Mouse (Mus musculus): ENCODE data around the gene Gnb4. TPM values are rescaled to one million over a fixed set of nuclear protein-coding genes. Genes with fewer than 3 reads are reported as not detected.

The Gnb4 gene
- total and polyA plus RNA-seq, 3 experiments: 11.8 to 63.2 (median 24.9) TPM

- peak; percentile 30 for DNase-seq
These were observed 1.6 kb downstream of the Gnb4 start for GRCm38 (mm10) chr3:32614786-32615185.

GRCm38 (mm10) chr3:32611606-32612170 lies 4.7 kb downstream of the Gnb4 start:
- no peak for DNase-seq

GRCm38 (mm10) chr3:32610560-32610959 lies 5.8 kb downstream of the Gnb4 start:
- peak; percentile 73 for DNase-seq

GRCm38 (mm10) chr3:32609233-32609632 lies 7.2 kb downstream of the Gnb4 start:
- no peak for DNase-seq

- peak; percentile 50 for DNase-seq
These were observed 15.3 kb downstream of the Gnb4 start for GRCm38 (mm10) chr3:32601055-32601454.

- DNase-seq: no peak
These were observed 17.1 kb downstream of the Gnb4 start for GRCm38 (mm10) chr3:32599328-32599727.

- DNase-seq: no peak
These were observed 21.3 kb downstream of the Gnb4 start for GRCm38 (mm10) chr3:32595080-32595479.

GRCm38 (mm10) chr3:32586274-32586673 lies 30.1 kb downstream of the Gnb4 start:
- no peak for DNase-seq

GRCm38 (mm10) chr3:32583489-32583888 lies 32.9 kb downstream of the Gnb4 start:
- no peak for DNase-seq

- peak; percentile 7 for DNase-seq
These were observed 34.5 kb downstream of the Gnb4 start for GRCm38 (mm10) chr3:32581911-32582310.

- no peak for DNase-seq
These were observed 35.6 kb downstream of the Gnb4 start for GRCm38 (mm10) chr3:32580738-32581137.

- no peak for DNase-seq
These were observed 37.6 kb downstream of the Gnb4 start for GRCm38 (mm10) chr3:32578772-32579171.

- no peak for DNase-seq
These were observed 41.2 kb downstream of the Gnb4 start for GRCm38 (mm10) chr3:32575151-32575550.

GRCm38 (mm10) chr3:32573881-32574280 lies 42.5 kb downstream of the Gnb4 start:
- DNase-seq: no peak

GRCm38 (mm10) chr3:32573086-32573485 lies 43.3 kb downstream of the Gnb4 start:
- no peak for DNase-seq

GRCm38 (mm10) chr3:32563401-32563800 lies 53.0 kb downstream of the Gnb4 start:
- DNase-seq: no peak

GRCm38 (mm10) chr3:32553061-32553460 lies 63.3 kb downstream of the Gnb4 start:
- no peak for DNase-seq

GRCm38 (mm10) chr3:32538091-32538490 lies 78.3 kb downstream of the Gnb4 start:
- DNase-seq: no peak

GRCm38 (mm10) chr3:32537556-32537955 lies 78.8 kb downstream of the Gnb4 start:
- peak; percentile 84 for DNase-seq

GRCm38 (mm10) chr3:32535692-32536091 lies 80.7 kb downstream of the Gnb4 start:
- DNase-seq: no peak

Measured in adrenal gland, adult 2 months (tissue).